Mouse (Mus musculus): ENCODE results near the gene Gm20388.
A peak's percentile ranks its signal among the peaks of the same experiment; 100 is the strongest.

Gene Gm20388

GRCm38 (mm10) chr8:122106270-122106669 is 2195.6 kb downstream of the Gm20388 start:
- DNase-seq (ENCODE audit: low read depth, low spot score): peak; percentile 45

GRCm38 (mm10) chr8:122110240-122110866 is 2199.7 kb downstream of the Gm20388 start:
- no peak for DNase-seq (ENCODE audit: low read depth, low spot score)

- DNase-seq (ENCODE audit: low read depth, low spot score): peak; percentile 80
Measured at GRCm38 (mm10) chr8:122110867-122111253, 2200.2 kb downstream of the Gm20388 start.

- peak; percentile 33 for DNase-seq (ENCODE audit: low read depth, low spot score)
Measured at GRCm38 (mm10) chr8:122111745-122112144, 2201.1 kb downstream of the Gm20388 start.

GRCm38 (mm10) chr8:122112264-122112965 is 2201.8 kb downstream of the Gm20388 start:
- DNase-seq (ENCODE audit: low read depth, low spot score): no peak

- DNase-seq (ENCODE audit: low read depth, low spot score): no peak
Measured at GRCm38 (mm10) chr8:122114890-122115289, 2204.2 kb downstream of the Gm20388 start.

- peak; percentile 54 for DNase-seq (ENCODE audit: low read depth, low spot score)
Measured at GRCm38 (mm10) chr8:122116716-122117357, 2206.2 kb downstream of the Gm20388 start.

GRCm38 (mm10) chr8:122118097-122118496 is 2207.5 kb downstream of the Gm20388 start:
- DNase-seq (ENCODE audit: low read depth, low spot score): no peak

GRCm38 (mm10) chr8:122118536-122118935 is 2207.9 kb downstream of the Gm20388 start:
- no peak for DNase-seq (ENCODE audit: low read depth, low spot score)

GRCm38 (mm10) chr8:122124326-122124725 is 2213.7 kb downstream of the Gm20388 start:
- no peak for DNase-seq (ENCODE audit: low read depth, low spot score)

- no peak for DNase-seq (ENCODE audit: low read depth, low spot score)
Measured at GRCm38 (mm10) chr8:122126659-122127058, 2216.0 kb downstream of the Gm20388 start.

- DNase-seq (ENCODE audit: low read depth, low spot score): no peak
Measured at GRCm38 (mm10) chr8:122134121-122134529, 2223.5 kb downstream of the Gm20388 start.

GRCm38 (mm10) chr8:122135494-122135893 is 2224.9 kb downstream of the Gm20388 start:
- peak; percentile 57 for DNase-seq (ENCODE audit: low read depth, low spot score)

- peak; percentile 72 for DNase-seq (ENCODE audit: low read depth, low spot score)
Measured at GRCm38 (mm10) chr8:122139784-122140183, 2229.1 kb downstream of the Gm20388 start.

- DNase-seq (ENCODE audit: low read depth, low spot score): no peak
Measured at GRCm38 (mm10) chr8:122140411-122140810, 2229.8 kb downstream of the Gm20388 start.

GRCm38 (mm10) chr8:122142428-122142827 is 2231.8 kb downstream of the Gm20388 start:
- no peak for DNase-seq (ENCODE audit: low read depth, low spot score)

GRCm38 (mm10) chr8:122143231-122143630 is 2232.6 kb downstream of the Gm20388 start:
- peak; percentile 51 for DNase-seq (ENCODE audit: low read depth, low spot score)

GRCm38 (mm10) chr8:122144729-122145311 is 2234.2 kb downstream of the Gm20388 start:
- peak; percentile 73 for DNase-seq (ENCODE audit: low read depth, low spot score)

- no peak for DNase-seq (ENCODE audit: low read depth, low spot score)
Measured at GRCm38 (mm10) chr8:122149045-122149444, 2238.4 kb downstream of the Gm20388 start.

- DNase-seq (ENCODE audit: low read depth, low spot score): peak; percentile 91
Measured at GRCm38 (mm10) chr8:122149606-122150005, 2239.0 kb downstream of the Gm20388 start.

- DNase-seq (ENCODE audit: low read depth, low spot score): no peak
Measured at GRCm38 (mm10) chr8:122151541-122151940, 2240.9 kb downstream of the Gm20388 start.

GRCm38 (mm10) chr8:122155082-122155643 is 2244.5 kb downstream of the Gm20388 start:
- no peak for DNase-seq (ENCODE audit: low read depth, low spot score)
